Mouse (Mus musculus) bone marrow macrophage, adult 2 months (primary cell): ENCODE results near the gene Sox11.

Experiments used
- CTCF ChIP-seq: IDR thresholded peaks from 2 replicates; pipeline ENCODE4 v1.5.1; 2012; ENCODE audit warnings: low read depth, mild to moderate bottlenecking, low read length, moderate library complexity
- POLR2A ChIP-seq: IDR thresholded peaks from 2 replicates; pipeline ENCODE4 v1.6.1; 2012; ENCODE audit warnings: mild to moderate bottlenecking, low read depth, low read length, borderline replicate concordance

GRCm38 (mm10) chr12:27293736-27294135 lies 48.6 kb downstream of the Sox11 start:
- TF ChIP-seq CTCF (no peak), POLR2A (no peak)
